Mouse (Mus musculus) layer of hippocampus, adult 11-12 months (tissue): ENCODE measurements around the gene Mzf1.

Experiments
- DNase-seq: peaks from one replicate; pipeline ENCODE4 v3.0.0; 2022; ENCODE audit warnings: low spot score

The Mzf1 gene

GRCm38 (mm10) chr7:13003380-13003779, 51.2 kb downstream of the Mzf1 start:
- no peak for DNase-seq

- no peak for DNase-seq
Observed at GRCm38 (mm10) chr7:13001584-13001983, 53.0 kb downstream of the Mzf1 start.

DNA sequence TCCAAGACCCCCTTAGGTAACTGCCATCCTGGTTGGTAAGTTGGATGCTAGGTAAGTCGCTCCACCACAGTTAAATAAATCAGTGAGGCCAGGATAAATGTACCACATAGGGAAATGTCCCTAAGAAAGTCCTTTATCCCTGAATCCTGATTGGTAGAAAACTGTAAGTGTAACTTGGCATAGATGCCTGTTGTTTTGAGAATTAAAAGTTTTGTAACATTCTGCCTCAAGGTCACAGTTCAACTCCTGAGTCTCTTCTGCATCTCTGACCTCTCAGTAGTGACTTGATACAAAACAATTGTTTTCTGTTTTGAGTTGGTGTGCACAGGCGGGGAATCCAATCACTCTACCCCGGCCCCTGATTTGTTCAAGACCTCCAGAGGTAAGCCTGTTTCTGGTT, 55.7 kb downstream of the Mzf1 start, which contains the start of gene Trim28:
Gene Trim28 (plus strand): TSS at position 264 of the 400 bp plus-strand sequence.
- DNase-seq = no peak

GRCm38 (mm10) chr7:12998053-12998452, 56.5 kb downstream of the Mzf1 start, which contains the start of gene Slc27a5:
Gene Slc27a5 (minus strand): TSS chr7:12998192.
- DNase-seq = no peak

GRCm38 (mm10) chr7:12997230-12997629, 57.3 kb downstream of the Mzf1 start:
- no peak for DNase-seq

- no peak for DNase-seq
Observed at GRCm38 (mm10) chr7:12995862-12996261, 58.7 kb downstream of the Mzf1 start.

GRCm38 (mm10) chr7:12993148-12993547, 61.4 kb downstream of the Mzf1 start:
- no peak for DNase-seq
